Mouse (Mus musculus) kidney, embryonic 14.5 days (tissue): ENCODE data around the gene Dnajb1. TPM values are rescaled to one million over a fixed set of nuclear protein-coding genes. Genes with fewer than 3 reads are reported as not detected.

Experiments used
- ATAC-seq: fragments of 200-750 bp; cut with Nextera tagmentation; 2 replicates; pipeline ENCODE4 v1.8.0; 2017; ENCODE audit warnings: moderate number of reproducible peaks, mild to moderate bottlenecking, moderate TSS enrichment, moderate library complexity; ENCODE audit not compliant: low FRiP score, low TSS enrichment
- H3K27ac ChIP-seq: fragments of 300-500 bp; sonication (generic); 2 replicates; pipeline ENCODE4 v1.5.1; 2014; ENCODE audit warnings: low read depth, mild to moderate bottlenecking, low read length, moderate library complexity, mixed read lengths
- H3K27me3 ChIP-seq: fragments of 300-500 bp; sonication (generic); 2 replicates; pipeline ENCODE4 v1.6.1; 2014; ENCODE audit warnings: mild to moderate bottlenecking, low read length; ENCODE audit not compliant: control insufficient read depth, insufficient read depth
- H3K36me3 ChIP-seq: fragments of 300-500 bp; sonication (generic); 2 replicates; pipeline ENCODE4 v1.6.1; 2014; ENCODE audit warnings: low read length, mixed read lengths; ENCODE audit not compliant: control insufficient read depth, insufficient read depth
- H3K4me1 ChIP-seq: fragments of 300-500 bp; sonication (generic); 2 replicates; pipeline ENCODE4 v1.6.1; 2014; ENCODE audit warnings: low read length, mixed read lengths; ENCODE audit not compliant: control insufficient read depth, insufficient read depth
- H3K4me2 ChIP-seq: fragments of 300-500 bp; sonication (generic); replicated peaks from 2 replicates; pipeline ENCODE4 v1.6.1; 2014; ENCODE audit warnings: low read depth, mild to moderate bottlenecking, low read length
- H3K4me3 ChIP-seq: fragments of 300-500 bp; sonication (generic); 2 replicates; pipeline ENCODE4 v1.5.1; 2014; ENCODE audit warnings: mild to moderate bottlenecking, low read length
- H3K9ac ChIP-seq: fragments of 300-500 bp; sonication (generic); 2 replicates; pipeline ENCODE4 v1.6.1; 2014; ENCODE audit warnings: low read depth, mild to moderate bottlenecking, low read length, moderate library complexity
- H3K9me3 ChIP-seq: fragments of 300-500 bp; sonication (generic); 2 replicates; pipeline ENCODE4 v1.6.1; 2016; ENCODE audit warnings: low read length; ENCODE audit not compliant: control insufficient read depth
- WGBS: fragments of 180-500 bp; shearing (Covaris S2); extraction: QIAGEN DNeasy Blood & Tissue Kit; methylation state at CpG from one replicate; pipeline ENCODE4 v1.1.7; 2014; 5-methylcytosine and 5-hydroxymethylcytosine counted together
- polyA plus RNA-seq: library from polyadenylated mRNA; unstranded; fragments of >200 nt; fragmentation: Nextera tagmentation; extraction: Ambion mirVana; gene quantifications from 2 replicates; pipeline ENCODE4 v1.2.1, GENCODE M21; 2014

Gene Dnajb1
- polyA plus RNA-seq, 1 experiment from 2014 or later, result 48.9 TPM

DNA sequence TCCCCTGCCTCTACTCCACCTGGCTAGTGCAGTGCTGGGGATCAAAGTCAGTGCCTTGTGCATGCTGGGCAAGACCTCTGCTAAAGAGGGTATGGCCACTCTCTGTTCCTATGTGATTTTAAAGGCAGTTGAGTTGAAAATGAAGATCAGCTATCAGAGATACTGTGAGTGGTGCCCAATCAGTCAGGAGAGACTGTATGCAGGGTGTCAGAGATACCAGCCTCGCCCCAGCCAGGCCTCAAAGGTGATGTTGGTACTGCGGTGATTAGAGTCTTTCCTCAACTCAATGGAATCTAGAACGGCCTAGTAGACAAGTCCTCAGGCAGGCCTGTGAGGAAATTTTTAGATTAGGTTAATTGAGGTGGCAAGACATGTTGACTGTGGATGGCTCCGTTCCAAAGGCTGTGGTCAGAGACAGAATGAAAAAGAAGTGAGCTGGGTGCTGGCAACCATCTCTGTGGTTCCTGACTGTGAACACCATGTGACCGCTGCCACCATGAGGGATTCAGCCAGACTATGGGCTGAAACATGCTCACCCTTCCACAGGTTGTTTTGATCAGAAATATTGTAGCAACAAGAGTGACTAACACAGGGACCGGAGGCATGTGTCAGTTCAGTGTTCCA lies 17.8 kb downstream of the Dnajb1 start:
- 86% methylated on average over 6 of the region's 6 CpGs for WGBS
- H3K9ac ChIP-seq, result no peak overlapping the region
- no peak for ATAC-seq
- H3K9me3 ChIP-seq, result no peaks in the 10 kb centered on the region
- H3K27me3 ChIP-seq, result no peaks in the 10 kb centered on the region
- no peak overlapping the region for H3K27ac ChIP-seq
- no peak overlapping the region for H3K4me2 ChIP-seq
- H3K4me1 ChIP-seq, result no peaks in the 10 kb centered on the region
- no peak overlapping the region for H3K4me3 ChIP-seq
- H3K36me3 ChIP-seq, result no peaks in the 10 kb centered on the region

DNA sequence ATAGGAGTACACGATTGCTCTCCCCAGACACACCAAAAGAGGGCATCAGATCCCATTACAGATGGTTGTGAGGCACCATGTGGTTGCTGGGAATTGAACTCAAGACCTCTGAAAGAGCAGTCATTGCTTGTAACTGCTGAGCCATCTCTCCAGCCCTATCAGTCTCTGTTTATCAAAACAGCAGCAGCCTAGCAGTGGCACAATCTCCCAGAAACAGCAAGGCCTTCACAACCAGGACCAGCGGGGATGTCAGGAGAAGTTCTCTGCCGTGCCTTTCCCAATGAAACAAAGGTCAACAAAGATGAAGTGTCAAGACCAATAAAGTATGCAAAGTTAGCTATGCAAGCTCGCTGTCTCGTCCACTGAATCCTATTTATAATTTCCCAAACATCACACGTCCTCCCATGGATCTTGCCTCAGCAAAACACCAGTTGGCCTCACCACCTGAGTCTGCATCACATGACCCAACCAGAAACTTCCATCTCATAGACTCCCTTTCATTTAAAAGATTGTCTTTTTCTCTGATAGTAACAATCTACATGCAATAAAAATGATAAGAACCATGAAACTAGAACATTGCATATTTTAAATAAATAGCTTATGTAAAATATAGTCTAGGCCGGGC lies 24.2 kb downstream of the Dnajb1 start:
- H3K27me3 ChIP-seq, result no peaks in the 10 kb centered on the region
- H3K9me3 ChIP-seq, result peaks cover 5% of the 10 kb centered on the region
- 81% methylated on average over 7 of the region's 7 CpGs for WGBS
- H3K4me1 ChIP-seq, result no peaks in the 10 kb centered on the region
- H3K4me3 ChIP-seq, result no peak overlapping the region
- H3K36me3 ChIP-seq, result no peaks in the 10 kb centered on the region
- H3K9ac ChIP-seq, result no peak overlapping the region
- ATAC-seq, result no peak
- H3K4me2 ChIP-seq, result no peak overlapping the region
- H3K27ac ChIP-seq, result no peak overlapping the region

DNA sequence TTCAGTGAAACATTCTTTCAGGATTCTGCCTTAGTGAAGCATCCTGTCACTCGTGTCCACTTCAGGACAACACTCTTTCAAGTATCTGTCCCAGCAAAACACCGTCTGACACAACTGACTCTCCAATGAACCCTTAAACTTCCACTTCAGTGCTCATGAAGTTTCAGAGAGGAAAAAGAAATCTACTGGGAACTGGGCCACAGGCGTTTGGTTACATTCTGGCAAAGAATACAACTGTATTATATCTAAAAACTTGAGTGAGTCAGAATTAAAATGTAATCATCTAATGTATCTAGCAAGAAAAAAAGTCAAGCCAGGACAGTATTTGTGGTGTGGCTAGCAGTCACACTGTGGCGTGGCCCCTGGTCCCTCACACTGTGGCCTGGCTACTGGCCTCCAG lies 30.9 kb downstream of the Dnajb1 start:
- ATAC-seq, result no peak
- Histone ChIP-seq H3K4me3 (no peak overlapping the region), H3K4me2 (no peak overlapping the region), H3K27ac (no peak overlapping the region), H3K4me1 (no peaks in the 10 kb centered on the region), H3K9ac (no peak overlapping the region), H3K36me3 (no peaks in the 10 kb centered on the region), H3K9me3 (peaks cover 5% of the 10 kb centered on the region), H3K27me3 (no peaks in the 10 kb centered on the region)
- WGBS, result 79% methylated on average over 4 of the region's 4 CpGs

DNA sequence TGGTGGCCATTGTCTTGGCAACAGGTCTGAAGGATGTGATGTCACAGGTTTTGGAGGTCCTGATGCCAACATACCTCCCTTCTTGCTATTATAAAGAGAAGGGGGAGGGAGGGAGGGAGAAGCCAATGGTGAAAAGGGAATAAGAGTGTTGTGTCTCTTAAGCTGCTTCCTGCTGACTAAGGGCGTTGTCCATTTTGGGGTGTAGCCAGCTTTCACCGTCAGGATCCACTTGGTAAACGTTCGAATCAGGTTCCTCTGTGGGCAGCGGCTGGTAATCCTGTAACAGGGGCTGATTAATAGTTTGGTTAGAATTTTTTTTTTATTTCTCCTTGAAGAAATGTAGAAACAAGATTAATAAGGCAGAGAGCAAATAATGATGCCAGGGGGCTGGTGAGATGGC lies 31.7 kb downstream of the Dnajb1 start:
- Histone ChIP-seq H3K27ac (no peak overlapping the region), H3K9ac (no peak overlapping the region), H3K4me1 (no peaks in the 10 kb centered on the region), H3K36me3 (no peaks in the 10 kb centered on the region), H3K27me3 (no peaks in the 10 kb centered on the region), H3K9me3 (peaks cover 5% of the 10 kb centered on the region), H3K4me3 (no peak overlapping the region), H3K4me2 (no peak overlapping the region)
- WGBS, result 79% methylated on average over 5 of the region's 5 CpGs
- ATAC-seq, result no peak

DNA sequence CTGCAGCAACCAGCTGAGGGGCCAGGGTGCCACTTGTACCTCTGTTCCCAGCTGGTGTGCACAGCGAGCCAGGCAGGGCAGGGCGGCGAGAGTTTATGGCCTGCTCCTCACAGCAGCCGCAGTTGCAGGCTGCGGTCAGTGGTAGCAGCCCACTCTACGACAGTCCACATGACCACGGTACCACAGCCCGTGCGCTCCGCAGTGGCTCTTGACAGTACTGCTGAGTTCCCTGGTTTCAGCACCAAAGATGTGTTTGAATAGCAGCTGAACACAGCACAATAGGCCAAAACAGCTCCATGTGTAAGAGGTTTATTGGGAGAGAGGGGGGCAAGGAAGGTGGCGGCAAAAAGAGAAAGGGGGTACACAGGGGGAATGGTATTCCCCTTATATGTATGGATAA lies 39.5 kb downstream of the Dnajb1 start:
- no peak overlapping the region for H3K4me2 ChIP-seq
- no peaks in the 10 kb centered on the region for H3K27me3 ChIP-seq
- H3K9me3 ChIP-seq, result peaks cover 6% of the 10 kb centered on the region; the same call in 1 of the 2 replicates
- no peaks in the 10 kb centered on the region for H3K4me1 ChIP-seq
- 93% methylated on average over 11 of the region's 11 CpGs for WGBS
- no peak for ATAC-seq
- H3K4me3 ChIP-seq, result no peak overlapping the region
- no peak overlapping the region for H3K27ac ChIP-seq
- H3K9ac ChIP-seq, result no peak overlapping the region
- no peaks in the 10 kb centered on the region for H3K36me3 ChIP-seq

DNA sequence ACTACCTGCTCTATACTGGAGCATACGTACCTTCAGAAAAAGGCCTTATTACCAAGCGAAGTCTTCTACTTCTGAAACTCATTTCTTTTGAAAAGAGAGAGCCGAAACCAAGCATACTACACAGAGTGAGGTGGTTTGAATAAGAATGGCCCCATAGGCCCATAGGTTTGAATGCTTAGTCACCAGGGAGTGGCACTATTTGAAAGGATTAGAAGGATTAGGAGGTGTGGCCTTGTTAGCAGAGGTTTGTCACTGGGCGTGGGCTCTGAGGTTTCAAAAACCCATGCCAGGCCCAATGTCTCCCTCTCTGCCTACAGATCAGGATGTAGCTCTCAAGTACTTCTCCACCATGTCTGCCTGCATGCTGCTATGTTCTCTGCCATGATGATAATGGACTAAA lies 40.0 kb downstream of the Dnajb1 start:
- no peaks in the 10 kb centered on the region for H3K27me3 ChIP-seq
- no peak overlapping the region for H3K9ac ChIP-seq
- no peaks in the 10 kb centered on the region for H3K36me3 ChIP-seq
- WGBS, result 96% methylated on average over 4 of the region's 4 CpGs
- no peak overlapping the region for H3K4me3 ChIP-seq
- H3K9me3 ChIP-seq, result peaks cover 6% of the 10 kb centered on the region; the same call in 1 of the 2 replicates
- H3K4me1 ChIP-seq, result no peaks in the 10 kb centered on the region
- no peak for ATAC-seq
- H3K4me2 ChIP-seq, result no peak overlapping the region
- no peak overlapping the region for H3K27ac ChIP-seq

DNA sequence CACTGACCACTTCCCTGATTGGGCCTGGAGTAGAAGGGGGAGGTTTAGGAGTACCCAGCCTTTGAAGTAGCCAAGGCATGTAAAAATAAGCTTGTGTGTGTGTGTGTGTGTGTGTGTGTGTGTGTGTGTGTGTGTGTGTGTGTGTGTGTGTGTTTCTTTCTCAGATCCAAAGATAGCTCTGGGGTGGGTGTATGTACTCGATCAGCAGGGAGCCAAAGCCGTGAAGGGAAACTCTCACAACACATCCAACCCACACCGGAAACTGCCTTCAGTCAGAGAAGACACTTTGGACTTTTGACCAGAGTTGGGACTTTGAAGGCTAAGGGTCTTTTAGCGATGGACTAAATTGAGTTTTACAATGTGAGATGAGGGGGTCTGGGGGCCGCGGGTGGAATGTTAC lies 41.7 kb downstream of the Dnajb1 start:
- Histone ChIP-seq H3K4me3 (no peak overlapping the region), H3K27me3 (no peaks in the 10 kb centered on the region), H3K9ac (no peak overlapping the region), H3K4me2 (no peak overlapping the region), H3K9me3 (peaks cover 6% of the 10 kb centered on the region; the same call in 1 of the 2 replicates), H3K36me3 (no peaks in the 10 kb centered on the region), H3K27ac (no peak overlapping the region), H3K4me1 (peaks cover 9% of the 10 kb centered on the region)
- WGBS, result 90% methylated on average over 6 of the region's 6 CpGs
- ATAC-seq, result no peak

DNA sequence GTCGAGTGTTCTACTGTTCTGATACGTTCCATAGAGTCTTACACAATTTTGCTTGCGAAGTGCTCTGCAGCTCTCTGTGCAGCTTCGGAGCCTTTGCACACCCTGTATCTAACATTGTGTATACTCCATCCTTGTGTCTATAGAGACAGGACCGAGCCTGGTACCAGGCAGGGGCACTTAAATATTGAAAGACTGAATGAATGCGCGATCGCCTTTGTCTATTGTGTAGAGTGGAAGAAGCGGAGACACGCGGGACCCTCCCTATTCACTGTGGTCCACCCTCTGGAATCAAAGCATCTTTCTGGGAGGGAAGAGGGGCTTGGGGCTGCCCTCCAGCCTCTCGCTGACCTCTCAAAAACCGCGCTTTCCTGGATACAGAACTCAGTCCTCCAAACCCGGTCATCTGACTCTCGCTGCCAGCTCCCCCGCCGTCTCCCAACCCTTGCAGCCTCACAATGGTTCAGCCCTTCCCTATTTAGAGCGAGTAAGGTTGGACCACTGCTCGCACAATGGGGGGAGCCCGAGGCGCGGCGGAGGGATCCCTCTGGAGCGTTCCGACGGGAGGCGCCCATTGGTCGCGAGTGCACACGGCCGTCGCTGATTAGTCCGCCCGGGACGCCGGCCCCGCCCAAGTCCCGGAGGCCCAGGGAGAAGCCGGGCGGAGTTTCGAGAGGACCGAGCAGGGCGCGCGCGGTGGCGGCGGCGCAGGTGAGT lies 44.2 kb downstream of the Dnajb1 start, which contains the start of gene Gipc1:
Gene Gipc1 (plus strand): TSS at position 648 of the 714 bp plus-strand sequence.
- Histone ChIP-seq H3K27ac (peak within 1 kb of the TSS; percentile 80), H3K4me2 (peak within 1 kb of the TSS; percentile 82), H3K36me3 (peaks cover 4% of the 10 kb centered on the region; the same call in 1 of the 2 replicates), H3K9ac (peak within 1 kb of the TSS; percentile 86), H3K4me3 (peak within 1 kb of the TSS; percentile 88), H3K4me1 (peaks cover 11% of the 10 kb centered on the region), H3K27me3 (no peaks in the 10 kb centered on the region), H3K9me3 (peaks cover 6% of the 10 kb centered on the region; the same call in 1 of the 2 replicates)
- ATAC-seq, result peak; percentile 97
- 5% methylated on average over 45 of the region's 50 CpGs for WGBS
